Mouse (Mus musculus): Measurements from ENCODE around the gene Gnai2. TPM values are rescaled to one million over a fixed set of nuclear protein-coding genes. Genes with fewer than 3 reads are reported as not detected.
A peak's percentile ranks its signal among the peaks of the same experiment; 100 is the strongest.

The Gnai2 gene
- polyA plus RNA-seq, 2 experiments, result 124 to 137 TPM

- Histone ChIP-seq H3K9ac (replicated peaks) (no peak overlapping the region), H3K27me3 (ENCODE audit: control insufficient read depth, insufficient read depth, low read length) (peaks cover 46% of the 10 kb centered on the region), H3K9me3 (ENCODE audit: control insufficient read depth, low read length) (no peaks in the 10 kb centered on the region), H3K4me2 (ENCODE audit: low read depth) (no peak overlapping the region), H3K4me3 (ENCODE audit: insufficient read depth in 1 of 2, low read depth in 2 of 2, low read length in 2 of 2) (no peak overlapping the region), H3K36me3 (replicated peaks; ENCODE audit: control insufficient read depth, insufficient read depth, low read depth) (no peaks in the 10 kb centered on the region), H3K4me1 (replicated peaks; ENCODE audit: control insufficient read depth in 2 of 2, insufficient read depth in 2 of 2, low read length in 1 of 2) (peaks cover 0 to 3% of the 10 kb centered on the region in 2 experiments; a peak in 2 of 4 replicates), H3K27ac (no peak overlapping the region)
- ATAC-seq (ENCODE audit: insufficient read depth) (no peak), DNase-seq (ENCODE audit: low read depth in 3 of 3, low spot score in 3 of 3) (no peak)
- TF ChIP-seq CTCF (IDR thresholded peaks at IDR 0.05; ENCODE audit: low read depth) (no peak), EP300 (IDR thresholded peaks at IDR 0.05; ENCODE audit: low read depth) (no peak)
- WGBS (ENCODE audit: insufficient replicate concordance), result 64% methylated on average over 5 of the region's 5 CpGs
Observed at GRCm38 (mm10) chr9:107670259-107670658, 35.1 kb upstream of the Gnai2 start.

GRCm38 (mm10) chr9:107669480-107669945 lies 34.3 kb upstream of the Gnai2 start, which contains the start of gene Slc38a3:
Gene Slc38a3 (minus strand): TSS chr9:107669530.
- WGBS (ENCODE audit: insufficient replicate concordance), result 70% methylated on average over 9 of the region's 9 CpGs
- H3K4me2 ChIP-seq (ENCODE audit: low read depth), result no peak within 1 kb of the TSS
- TF ChIP-seq CTCF (IDR thresholded peaks at IDR 0.05; ENCODE audit: low read depth), result no peak
- no peak for TF ChIP-seq EP300 (IDR thresholded peaks at IDR 0.05; ENCODE audit: low read depth)

GRCm38 (mm10) chr9:107668916-107669315 lies 33.7 kb upstream of the Gnai2 start:
- DNase-seq (ENCODE audit: low read depth in 3 of 3, low spot score in 3 of 3), result no peak
- no peaks in the 10 kb centered on the region; a peak in 2 of 4 replicates for H3K4me1 ChIP-seq (replicated peaks; ENCODE audit: control insufficient read depth in 2 of 2, insufficient read depth in 2 of 2, low read length in 1 of 2)
- H3K4me3 ChIP-seq (ENCODE audit: insufficient read depth in 1 of 2, low read depth in 2 of 2, low read length in 2 of 2), result no peak overlapping the region
- no peak overlapping the region for H3K27ac ChIP-seq
- TF ChIP-seq CTCF (IDR thresholded peaks at IDR 0.05; ENCODE audit: low read depth) (no peak), EP300 (IDR thresholded peaks at IDR 0.05; ENCODE audit: low read depth) (no peak)
- no peak overlapping the region for H3K9ac ChIP-seq (replicated peaks)
- no peaks in the 10 kb centered on the region for H3K36me3 ChIP-seq (replicated peaks; ENCODE audit: control insufficient read depth, insufficient read depth, low read depth)
- ATAC-seq (ENCODE audit: insufficient read depth), result no peak
- WGBS (ENCODE audit: insufficient replicate concordance), result 50% methylated on average over 3 of the region's 3 CpGs
- no peak overlapping the region for H3K4me2 ChIP-seq (ENCODE audit: low read depth)
- H3K27me3 ChIP-seq (ENCODE audit: control insufficient read depth, insufficient read depth, low read length), result peaks cover 40% of the 10 kb centered on the region
- H3K9me3 ChIP-seq (ENCODE audit: control insufficient read depth, low read length), result no peaks in the 10 kb centered on the region

More at GRCm38 (mm10) chr9:107669480-107669945, 34.3 kb upstream of the Gnai2 start, which contains the start of gene Slc38a3:
- Histone ChIP-seq H3K36me3 (replicated peaks; ENCODE audit: control insufficient read depth, insufficient read depth, low read depth) (no peaks in the 10 kb centered on the region), H3K9ac (replicated peaks) (no peak within 1 kb of the TSS), H3K9me3 (ENCODE audit: control insufficient read depth, low read length) (no peaks in the 10 kb centered on the region), H3K27ac (no peak within 1 kb of the TSS), H3K4me1 (replicated peaks; ENCODE audit: control insufficient read depth in 2 of 2, insufficient read depth in 2 of 2, low read length in 1 of 2) (no peaks in the 10 kb centered on the region; a peak in 2 of 4 replicates), H3K4me3 (ENCODE audit: insufficient read depth in 1 of 2, low read depth in 2 of 2, low read length in 2 of 2) (no peak within 1 kb of the TSS), H3K27me3 (ENCODE audit: control insufficient read depth, insufficient read depth, low read length) (peaks cover 43% of the 10 kb centered on the region)
- DNase-seq (ENCODE audit: low read depth in 3 of 3, low spot score in 3 of 3) (no peak), ATAC-seq (ENCODE audit: insufficient read depth) (no peak)

GRCm38 (mm10) chr9:107668011-107668410 lies 32.8 kb upstream of the Gnai2 start:
- H3K9ac ChIP-seq (replicated peaks), result no peak overlapping the region

GRCm38 (mm10) chr9:107667219-107667618 lies 32.1 kb upstream of the Gnai2 start:
- WGBS (ENCODE audit: insufficient replicate concordance), result 3% methylated on average over 24 of the region's 24 CpGs
- Histone ChIP-seq H3K4me1 (replicated peaks; ENCODE audit: control insufficient read depth in 2 of 2, insufficient read depth in 2 of 2, low read length in 1 of 2) (no peaks in the 10 kb centered on the region; a peak in 2 of 4 replicates), H3K9me3 (ENCODE audit: control insufficient read depth, low read length) (no peaks in the 10 kb centered on the region), H3K27ac (no peak overlapping the region), H3K4me3 (ENCODE audit: insufficient read depth in 1 of 2, low read depth in 2 of 2, low read length in 2 of 2) (peak overlapping the region; percentile 36 to 37), H3K36me3 (replicated peaks; ENCODE audit: control insufficient read depth, insufficient read depth, low read depth) (no peaks in the 10 kb centered on the region), H3K9ac (replicated peaks) (no peak overlapping the region), H3K4me2 (ENCODE audit: low read depth) (peak overlapping the region; percentile 50), H3K27me3 (ENCODE audit: control insufficient read depth, insufficient read depth, low read length) (peaks cover 40% of the 10 kb centered on the region)
- TF ChIP-seq CTCF (IDR thresholded peaks at IDR 0.05; ENCODE audit: low read depth) (no peak), EP300 (IDR thresholded peaks at IDR 0.05; ENCODE audit: low read depth) (no peak)
- DNase-seq (ENCODE audit: low read depth in 3 of 3, low spot score in 3 of 3), result no peak
- ATAC-seq (ENCODE audit: insufficient read depth), result peak; percentile 72

More at GRCm38 (mm10) chr9:107668011-107668410, 32.8 kb upstream of the Gnai2 start:
- no peaks in the 10 kb centered on the region; a peak in 2 of 4 replicates for H3K4me1 ChIP-seq (replicated peaks; ENCODE audit: control insufficient read depth in 2 of 2, insufficient read depth in 2 of 2, low read length in 1 of 2)
- no peaks in the 10 kb centered on the region for H3K36me3 ChIP-seq (replicated peaks; ENCODE audit: control insufficient read depth, insufficient read depth, low read depth)
- peaks cover 40% of the 10 kb centered on the region for H3K27me3 ChIP-seq (ENCODE audit: control insufficient read depth, insufficient read depth, low read length)
- WGBS (ENCODE audit: insufficient replicate concordance), result 28% methylated on average over 8 of the region's 8 CpGs
- no peaks in the 10 kb centered on the region for H3K9me3 ChIP-seq (ENCODE audit: control insufficient read depth, low read length)
- no peak for TF ChIP-seq EP300 (IDR thresholded peaks at IDR 0.05; ENCODE audit: low read depth)
- no peak for TF ChIP-seq CTCF (IDR thresholded peaks at IDR 0.05; ENCODE audit: low read depth)
- DNase-seq (ENCODE audit: low read depth in 3 of 3, low spot score in 3 of 3), result no peak
- no peak overlapping the region for H3K4me2 ChIP-seq (ENCODE audit: low read depth)
- ATAC-seq (ENCODE audit: insufficient read depth), result no peak
- no peak overlapping the region for H3K4me3 ChIP-seq (ENCODE audit: insufficient read depth in 1 of 2, low read depth in 2 of 2, low read length in 2 of 2)
- H3K27ac ChIP-seq, result no peak overlapping the region
